Mouse (Mus musculus): Measurements from ENCODE around the gene Vwa3b. TPM values are rescaled to one million over a fixed set of nuclear protein-coding genes. Genes with fewer than 3 reads are reported as not detected.
"Not testable (repeated sequence)": the region's sequence is repeated elsewhere in the genome, so short reads cannot be mapped to it uniquely, and the experiment has no call there.

Gene Vwa3b
- polyA plus RNA-seq, 1 experiment from 2014 or later: 0.61 TPM

DNA sequence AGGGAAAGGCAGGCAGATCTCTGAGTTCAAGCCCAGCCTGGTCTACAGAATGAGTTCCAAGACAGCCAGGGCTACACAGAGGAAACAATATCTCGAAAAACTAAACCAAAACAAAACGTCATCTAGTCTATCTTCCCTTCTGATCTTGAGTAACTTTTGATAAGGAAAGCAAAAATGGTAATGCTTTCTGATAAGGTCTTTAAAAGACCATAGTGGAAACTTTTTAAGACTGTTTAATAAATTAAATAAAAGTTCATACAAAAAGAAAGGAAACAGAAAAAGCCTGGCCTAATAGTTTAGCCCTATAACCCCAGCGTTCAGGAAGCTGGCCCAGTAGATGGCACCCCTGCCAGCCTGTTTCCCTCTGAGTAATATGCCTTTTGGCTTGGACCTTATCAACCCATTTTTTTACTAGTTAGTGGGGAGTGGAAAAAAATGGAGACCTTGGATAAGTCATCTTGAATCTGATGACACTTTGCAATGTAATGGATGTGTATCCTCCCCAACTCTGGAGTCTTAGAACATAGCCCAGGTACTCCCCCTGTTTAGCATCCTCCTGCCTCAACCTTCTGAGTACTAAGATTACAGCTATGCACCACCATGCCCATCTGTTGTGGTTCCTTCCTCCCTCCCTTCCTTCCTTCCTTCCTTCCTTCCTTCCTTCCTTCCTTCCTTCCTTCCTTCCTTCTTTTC lies 23.9 kb upstream of the Vwa3b start:
- Histone ChIP-seq H3K27me3 (ENCODE audit: control insufficient read depth, insufficient read depth, low read length) (no peaks in the 10 kb centered on the region), H3K4me2 (ENCODE audit: low read depth, severe bottlenecking) (no peak overlapping the region), H3K9ac (ENCODE audit: low read length) (no peak overlapping the region), H3K36me3 (ENCODE audit: control insufficient read depth, insufficient read depth, low read length) (no peaks in the 10 kb centered on the region), H3K27ac (replicated peaks; ENCODE audit: low read depth, low read length) (no peak overlapping the region), H3K4me3 (ENCODE audit: low read depth, low read length) (no peak overlapping the region), H3K4me1 (ENCODE audit: control insufficient read depth, insufficient read depth, low read length) (no peaks in the 10 kb centered on the region), H3K9me3 (ENCODE audit: control insufficient read depth, low read length) (no peaks in the 10 kb centered on the region)
- WGBS: 70% methylated on average over 3 of the region's 3 CpGs
- no peak for DNase-seq (ENCODE audit: low spot score)
- ATAC-seq (ENCODE audit: insufficient number of reproducible peaks, low FRiP score, low TSS enrichment, low read depth): no peak

GRCm38 (mm10) chr1:37004533-37004932 lies 21.9 kb upstream of the Vwa3b start:
- Histone ChIP-seq H3K4me3 (ENCODE audit: low read depth, low read length) (no peak overlapping the region), H3K9ac (ENCODE audit: low read length) (no peak overlapping the region), H3K4me1 (ENCODE audit: control insufficient read depth, insufficient read depth, low read length) (no peaks in the 10 kb centered on the region), H3K36me3 (ENCODE audit: control insufficient read depth, insufficient read depth, low read length) (no peaks in the 10 kb centered on the region), H3K27me3 (ENCODE audit: control insufficient read depth, insufficient read depth, low read length) (no peaks in the 10 kb centered on the region), H3K4me2 (ENCODE audit: low read depth, severe bottlenecking) (no peak overlapping the region), H3K9me3 (ENCODE audit: control insufficient read depth, low read length) (no peaks in the 10 kb centered on the region), H3K27ac (replicated peaks; ENCODE audit: low read depth, low read length) (no peak overlapping the region)
- DNase-seq (ENCODE audit: low spot score): no peak
- WGBS: 76% methylated on average over 8 of the region's 8 CpGs
- ATAC-seq (ENCODE audit: insufficient number of reproducible peaks, low FRiP score, low TSS enrichment, low read depth): no peak

DNA sequence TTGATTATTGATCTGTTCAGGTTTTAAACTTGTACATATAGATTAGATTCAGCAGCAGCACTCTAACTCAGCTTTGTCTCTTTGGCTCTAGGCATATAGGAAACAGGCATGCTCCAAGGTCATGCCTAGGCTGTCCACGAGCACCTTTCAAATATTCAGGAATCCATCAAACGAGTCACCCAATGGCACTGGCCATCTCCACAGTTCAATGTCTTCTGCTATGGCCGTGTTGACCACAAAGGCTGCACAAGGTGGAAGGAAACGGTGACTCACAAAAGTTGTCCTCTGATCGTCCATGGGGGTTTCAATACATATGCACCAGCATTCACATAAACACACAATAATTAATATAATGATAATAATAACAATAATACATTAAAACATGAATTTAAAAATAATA lies 21.4 kb upstream of the Vwa3b start:
- Histone ChIP-seq H3K27me3 (ENCODE audit: control insufficient read depth, insufficient read depth, low read length) (no peaks in the 10 kb centered on the region), H3K9me3 (ENCODE audit: control insufficient read depth, low read length) (no peaks in the 10 kb centered on the region), H3K36me3 (ENCODE audit: control insufficient read depth, insufficient read depth, low read length) (no peaks in the 10 kb centered on the region), H3K4me2 (ENCODE audit: low read depth, severe bottlenecking) (no peak overlapping the region), H3K9ac (ENCODE audit: low read length) (no peak overlapping the region), H3K27ac (replicated peaks; ENCODE audit: low read depth, low read length) (no peak overlapping the region), H3K4me3 (ENCODE audit: low read depth, low read length) (no peak overlapping the region), H3K4me1 (ENCODE audit: control insufficient read depth, insufficient read depth, low read length) (no peaks in the 10 kb centered on the region)
- ATAC-seq (ENCODE audit: insufficient number of reproducible peaks, low FRiP score, low TSS enrichment, low read depth): no peak
- WGBS: 90% methylated on average over 5 of the region's 5 CpGs
- no peak for DNase-seq (ENCODE audit: low spot score)

- H3K9ac ChIP-seq (ENCODE audit: low read length); H3K27ac ChIP-seq (replicated peaks; ENCODE audit: low read depth, low read length); H3K27me3 ChIP-seq (ENCODE audit: control insufficient read depth, insufficient read depth, low read length); H3K36me3 ChIP-seq (ENCODE audit: control insufficient read depth, insufficient read depth, low read length); ATAC-seq (ENCODE audit: insufficient number of reproducible peaks, low FRiP score, low TSS enrichment, low read depth); DNase-seq (ENCODE audit: low spot score); H3K4me3 ChIP-seq (ENCODE audit: low read depth, low read length); H3K9me3 ChIP-seq (ENCODE audit: control insufficient read depth, low read length); H3K4me1 ChIP-seq (ENCODE audit: control insufficient read depth, insufficient read depth, low read length); H3K4me2 ChIP-seq (ENCODE audit: low read depth, severe bottlenecking): not testable (repeated sequence)
- 93% methylated on average over 11 of the region's 11 CpGs for WGBS
Measured at GRCm38 (mm10) chr1:37006529-37006928, 19.9 kb upstream of the Vwa3b start.

DNA sequence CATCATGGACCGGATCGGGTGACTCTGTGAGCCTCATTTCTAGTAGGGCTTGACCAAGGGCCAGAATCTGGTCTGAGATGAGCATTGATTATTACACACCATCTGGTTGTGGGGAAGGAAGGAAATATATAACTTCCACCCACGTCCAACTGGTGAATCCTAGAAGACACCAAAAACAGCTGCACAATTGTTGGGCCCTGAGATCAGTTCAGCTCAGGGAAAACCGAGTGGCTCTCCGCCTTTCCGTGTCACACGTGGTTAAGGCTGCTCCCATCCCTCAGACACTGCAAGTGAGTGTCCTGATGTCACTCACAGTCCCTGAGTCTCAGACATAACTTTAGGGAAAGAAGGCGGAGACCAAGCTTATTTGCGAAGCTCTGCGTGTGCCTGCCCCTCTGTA lies 16.5 kb upstream of the Vwa3b start:
- 83% methylated on average over 10 of the region's 10 CpGs for WGBS
- Histone ChIP-seq H3K27ac (replicated peaks; ENCODE audit: low read depth, low read length) (no peak overlapping the region), H3K9me3 (ENCODE audit: control insufficient read depth, low read length) (no peaks in the 10 kb centered on the region), H3K9ac (ENCODE audit: low read length) (no peak overlapping the region), H3K4me2 (ENCODE audit: low read depth, severe bottlenecking) (no peak overlapping the region), H3K27me3 (ENCODE audit: control insufficient read depth, insufficient read depth, low read length) (no peaks in the 10 kb centered on the region), H3K36me3 (ENCODE audit: control insufficient read depth, insufficient read depth, low read length) (no peaks in the 10 kb centered on the region), H3K4me1 (ENCODE audit: control insufficient read depth, insufficient read depth, low read length) (no peaks in the 10 kb centered on the region), H3K4me3 (ENCODE audit: low read depth, low read length) (no peak overlapping the region)
- ATAC-seq (ENCODE audit: insufficient number of reproducible peaks, low FRiP score, low TSS enrichment, low read depth) (no peak), DNase-seq (ENCODE audit: low spot score) (no peak)

DNA sequence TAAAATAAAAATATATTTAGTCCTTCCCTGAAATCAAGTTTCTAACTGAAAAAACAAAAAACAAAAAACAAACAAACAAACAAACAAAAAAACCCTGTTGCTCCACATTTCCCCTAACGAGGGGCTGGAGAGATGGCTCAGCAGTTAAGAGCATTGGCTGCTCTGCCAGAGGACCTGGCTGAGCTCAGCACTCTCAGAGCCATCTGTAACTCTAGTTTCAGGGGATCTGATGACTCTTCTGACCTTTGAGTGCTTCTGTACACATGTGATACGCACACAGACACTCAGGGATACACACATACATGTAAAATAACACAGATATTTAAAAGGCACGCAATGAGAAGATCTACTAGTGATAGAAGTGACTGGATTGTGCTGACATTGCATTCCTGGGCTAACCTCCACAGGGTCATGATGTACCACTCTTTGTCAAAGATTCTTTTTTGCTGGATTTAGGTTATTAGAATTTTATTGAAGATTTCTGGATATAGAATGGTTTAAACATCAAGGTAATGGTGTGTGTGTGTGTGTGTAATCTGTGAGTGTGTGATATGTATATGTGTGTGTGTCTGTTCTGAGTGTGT lies 14.7 kb upstream of the Vwa3b start:
- Histone ChIP-seq H3K9me3 (ENCODE audit: control insufficient read depth, low read length) (no peaks in the 10 kb centered on the region), H3K4me3 (ENCODE audit: low read depth, low read length) (no peak overlapping the region), H3K36me3 (ENCODE audit: control insufficient read depth, insufficient read depth, low read length) (no peaks in the 10 kb centered on the region), H3K9ac (ENCODE audit: low read length) (no peak overlapping the region), H3K27me3 (ENCODE audit: control insufficient read depth, insufficient read depth, low read length) (no peaks in the 10 kb centered on the region), H3K27ac (replicated peaks; ENCODE audit: low read depth, low read length) (no peak overlapping the region), H3K4me2 (ENCODE audit: low read depth, severe bottlenecking) (no peak overlapping the region), H3K4me1 (ENCODE audit: control insufficient read depth, insufficient read depth, low read length) (no peaks in the 10 kb centered on the region)
- no peak for ATAC-seq (ENCODE audit: insufficient number of reproducible peaks, low FRiP score, low TSS enrichment, low read depth)
- WGBS: 74% methylated on average over 3 of the region's 3 CpGs
- no peak for DNase-seq (ENCODE audit: low spot score)

DNA sequence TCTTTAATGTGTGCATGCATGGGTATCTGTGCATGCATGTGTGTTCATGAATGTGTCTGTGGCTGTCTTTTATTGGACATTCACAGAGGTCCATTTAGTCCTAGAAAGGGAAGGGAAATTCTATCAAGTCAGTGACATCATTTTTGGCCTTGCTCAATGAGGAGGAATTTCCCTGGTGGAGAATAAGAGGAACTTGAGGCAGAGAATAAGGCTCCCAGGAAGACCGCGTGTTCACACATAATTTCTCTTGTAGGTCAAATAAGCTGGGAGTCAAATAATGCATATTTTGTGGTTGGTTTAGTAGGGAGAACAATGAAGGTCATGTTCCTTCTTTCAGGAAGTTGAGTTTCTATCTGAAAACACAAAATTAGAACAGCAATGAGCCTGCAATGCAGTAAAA lies 13.4 kb upstream of the Vwa3b start:
- DNase-seq (ENCODE audit: low spot score): no peak
- H3K4me1 ChIP-seq (ENCODE audit: control insufficient read depth, insufficient read depth, low read length): no peaks in the 10 kb centered on the region
- 91% methylated on average over 2 of the region's 2 CpGs for WGBS

GRCm38 (mm10) chr1:37013687-37014086 lies 12.7 kb upstream of the Vwa3b start:
- Histone ChIP-seq H3K27me3 (ENCODE audit: control insufficient read depth, insufficient read depth, low read length) (no peaks in the 10 kb centered on the region), H3K9ac (ENCODE audit: low read length) (no peak overlapping the region), H3K4me1 (ENCODE audit: control insufficient read depth, insufficient read depth, low read length) (no peaks in the 10 kb centered on the region), H3K36me3 (ENCODE audit: control insufficient read depth, insufficient read depth, low read length) (no peaks in the 10 kb centered on the region), H3K4me2 (ENCODE audit: low read depth, severe bottlenecking) (no peak overlapping the region), H3K9me3 (ENCODE audit: control insufficient read depth, low read length) (no peaks in the 10 kb centered on the region), H3K4me3 (ENCODE audit: low read depth, low read length) (no peak overlapping the region), H3K27ac (replicated peaks; ENCODE audit: low read depth, low read length) (no peak overlapping the region)
- DNase-seq (ENCODE audit: low spot score) (no peak), ATAC-seq (ENCODE audit: insufficient number of reproducible peaks, low FRiP score, low TSS enrichment, low read depth) (no peak)
- 70% methylated on average over 7 of the region's 7 CpGs for WGBS

More for the DNA sequence above, 13.4 kb upstream of the Vwa3b start:
- no peak overlapping the region for H3K4me2 ChIP-seq (ENCODE audit: low read depth, severe bottlenecking)
- no peak overlapping the region for H3K27ac ChIP-seq (replicated peaks; ENCODE audit: low read depth, low read length)
- no peaks in the 10 kb centered on the region for H3K9me3 ChIP-seq (ENCODE audit: control insufficient read depth, low read length)
- no peak overlapping the region for H3K9ac ChIP-seq (ENCODE audit: low read length)
- H3K4me3 ChIP-seq (ENCODE audit: low read depth, low read length): no peak overlapping the region
- ATAC-seq (ENCODE audit: insufficient number of reproducible peaks, low FRiP score, low TSS enrichment, low read depth): no peak
- H3K27me3 ChIP-seq (ENCODE audit: control insufficient read depth, insufficient read depth, low read length): no peaks in the 10 kb centered on the region
- H3K36me3 ChIP-seq (ENCODE audit: control insufficient read depth, insufficient read depth, low read length): no peaks in the 10 kb centered on the region

- Histone ChIP-seq H3K27ac (replicated peaks; ENCODE audit: low read depth, low read length) (no peak overlapping the region), H3K27me3 (ENCODE audit: control insufficient read depth, insufficient read depth, low read length) (no peaks in the 10 kb centered on the region), H3K4me1 (ENCODE audit: control insufficient read depth, insufficient read depth, low read length) (no peaks in the 10 kb centered on the region), H3K36me3 (ENCODE audit: control insufficient read depth, insufficient read depth, low read length) (no peaks in the 10 kb centered on the region), H3K4me2 (ENCODE audit: low read depth, severe bottlenecking) (no peak overlapping the region), H3K4me3 (ENCODE audit: low read depth, low read length) (no peak overlapping the region), H3K9ac (ENCODE audit: low read length) (no peak overlapping the region), H3K9me3 (ENCODE audit: control insufficient read depth, low read length) (no peaks in the 10 kb centered on the region)
- no peak for DNase-seq (ENCODE audit: low spot score)
- ATAC-seq (ENCODE audit: insufficient number of reproducible peaks, low FRiP score, low TSS enrichment, low read depth): no peak
- 91% methylated on average over 6 of the region's 6 CpGs for WGBS
Measured at GRCm38 (mm10) chr1:37019017-37019416, 7.4 kb upstream of the Vwa3b start.
